Mouse (Mus musculus) lung, postnatal 0 days (tissue): ENCODE measurements around the gene Gm3183. TPM values are rescaled to one million over a fixed set of nuclear protein-coding genes. Genes with fewer than 3 reads are reported as not detected.
"Not testable (repeated sequence)": the region's sequence is repeated elsewhere in the genome, so short reads cannot be mapped to it uniquely, and the experiment has no call there.

Experiments used
- ATAC-seq: fragments of 200-750 bp; cut with Nextera tagmentation; 2 replicates; pipeline ENCODE4 v1.8.0; 2017; ENCODE audit warnings: moderate library complexity
- DNase-seq: peaks from one replicate; pipeline ENCODE4 v3.0.0-alpha.2; 2016; ENCODE audit warnings: low spot score
- H3K27ac ChIP-seq: fragments of 300-500 bp; sonication (generic); 2 replicates; pipeline ENCODE4 v1.5.1; 2014; ENCODE audit warnings: antibody characterized with exemption, mild to moderate bottlenecking, low read length, mixed read lengths
- H3K27me3 ChIP-seq: fragments of 300-500 bp; sonication (generic); replicated peaks from 2 replicates; pipeline ENCODE4 v1.6.1; 2014; ENCODE audit warnings: low read length, mixed read lengths; ENCODE audit not compliant: insufficient read depth
- H3K36me3 ChIP-seq: fragments of 300-500 bp; sonication (generic); 2 replicates; pipeline ENCODE4 v1.6.1; 2014; ENCODE audit warnings: low read length, mixed read lengths; ENCODE audit not compliant: insufficient read depth
- H3K4me1 ChIP-seq: fragments of 300-500 bp; sonication (generic); 2 replicates; pipeline ENCODE4 v1.6.1; 2014; ENCODE audit warnings: antibody characterized with exemption, low read depth, low read length, mixed read lengths; ENCODE audit not compliant: insufficient read depth
- H3K4me2 ChIP-seq: fragments of 300-500 bp; sonication (generic); replicated peaks from 2 replicates; pipeline ENCODE4 v1.6.1; 2014; ENCODE audit warnings: low read depth, mild to moderate bottlenecking, low read length, moderate library complexity, mixed read lengths
- H3K4me3 ChIP-seq: fragments of 300-500 bp; sonication (generic); 2 replicates; pipeline ENCODE4 v1.5.1; 2014; ENCODE audit warnings: low read depth, low read length
- H3K9ac ChIP-seq: fragments of 300-500 bp; sonication (generic); replicated peaks from 2 replicates; pipeline ENCODE4 v1.6.1; 2014; ENCODE audit warnings: low read depth, mild to moderate bottlenecking
- H3K9me3 ChIP-seq: fragments of 300-500 bp; sonication (generic); 2 replicates; pipeline ENCODE4 v1.6.1; 2016; ENCODE audit warnings: low read length, mixed read lengths
- WGBS: fragments of 180-500 bp; shearing (Covaris S2); extraction: QIAGEN DNeasy Blood & Tissue Kit; methylation state at CpG from one replicate; pipeline ENCODE4 v1.1.7; 2014; 5-methylcytosine and 5-hydroxymethylcytosine counted together
- polyA plus RNA-seq: library from polyadenylated mRNA; unstranded; fragments of >200 nt; fragmentation: Nextera tagmentation; extraction: Ambion mirVana; gene quantifications from 2 replicates; pipeline ENCODE4 v1.2.1, GENCODE M21; 2015

Gene Gm3183
- polyA plus RNA-seq: not detected in 2 replicates

DNA sequence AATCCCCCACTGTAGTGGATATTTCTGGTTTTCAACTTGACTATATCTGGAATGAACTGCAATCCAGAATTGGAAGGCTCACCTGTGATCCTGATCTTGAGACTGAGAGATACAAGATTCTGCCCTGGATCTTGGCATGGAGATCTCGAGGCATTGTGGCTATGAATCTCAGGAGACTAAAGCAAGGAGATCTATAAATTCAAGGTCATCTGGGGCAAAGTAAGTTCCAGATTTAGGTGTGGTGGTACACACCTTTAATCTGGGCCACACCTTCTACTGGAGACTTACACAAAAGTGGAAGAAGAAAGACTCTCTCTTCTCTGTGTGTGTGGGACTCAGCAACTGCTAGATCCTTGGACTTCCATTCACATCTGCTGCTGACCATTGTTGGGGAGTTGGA lies at the start of gene Gm3183:
TSS of gene Gm3183 (plus strand) at position 301 of the 400 bp plus-strand sequence.
- H3K4me2 ChIP-seq, H3K9ac ChIP-seq, ATAC-seq, H3K4me3 ChIP-seq, H3K4me1 ChIP-seq, H3K9me3 ChIP-seq, DNase-seq, H3K27me3 ChIP-seq, H3K36me3 ChIP-seq, H3K27ac ChIP-seq: not testable (repeated sequence)
- no CpG with 5 or more reads among the region's 1 CpGs for WGBS

Other genes with a start within 250 kb of the Gm3183 start
- not detected in 2 replicates for gene Gm3147, start 249.1 kb upstream of the Gm3183 start, polyA plus RNA-seq
- not detected in 2 replicates for gene Gm6509, start 241.5 kb upstream of the Gm3183 start, polyA plus RNA-seq
- not detected in 2 replicates for gene Gm6205, start 217.1 kb upstream of the Gm3183 start, polyA plus RNA-seq
- not detected in 2 replicates for gene Gm6367, start 123.2 kb downstream of the Gm3183 start, polyA plus RNA-seq
- not detected in 2 replicates for gene Gm7942, start 241.5 kb downstream of the Gm3183 start, polyA plus RNA-seq